Mouse (Mus musculus): ENCODE measurements around the gene Zkscan7.

- TF ChIP-seq CTCF (IDR thresholded peaks at IDR 0.05; ENCODE audit: low read depth) = no peak
- no peak for TF ChIP-seq EP300 (IDR thresholded peaks at IDR 0.05; ENCODE audit: low read depth)
These were observed 39.3 kb upstream of the Zkscan7 start for GRCm38 (mm10) chr9:122846156-122846555.

Measured in liver, embryonic 14.5 days (tissue).